Mouse (Mus musculus) heart, embryonic 15.5 days (tissue): ENCODE data around the gene Gm29427. TPM values are rescaled to one million over a fixed set of nuclear protein-coding genes. Genes with fewer than 3 reads are reported as not detected.

Experiments
- ATAC-seq: fragments of 200-750 bp; cut with Nextera tagmentation; replicated peaks from 2 replicates; pipeline ENCODE4 v1.8.0; 2017; ENCODE audit warnings: low read depth, moderate TSS enrichment; ENCODE audit not compliant: insufficient number of reproducible peaks, insufficient read depth, low FRiP score
- H3K27ac ChIP-seq: fragments of 300-500 bp; sonication (generic); 2 replicates; pipeline ENCODE4 v1.5.1; 2015; ENCODE audit warnings: mild to moderate bottlenecking, inconsistent platforms
- H3K27me3 ChIP-seq: fragments of 300-500 bp; sonication (generic); 2 replicates; pipeline ENCODE4 v1.6.1; 2015; ENCODE audit warnings: inconsistent platforms
- H3K36me3 ChIP-seq: fragments of 300-500 bp; sonication (generic); 2 replicates; pipeline ENCODE4 v1.6.1; 2015; ENCODE audit warnings: mild to moderate bottlenecking, inconsistent platforms
- H3K4me1 ChIP-seq: fragments of 300-500 bp; sonication (generic); replicated peaks from 2 replicates; pipeline ENCODE4 v1.6.1; 2015; ENCODE audit warnings: inconsistent platforms
- H3K4me2 ChIP-seq: fragments of 300-500 bp; sonication (generic); 2 replicates; pipeline ENCODE4 v1.6.1; 2015; ENCODE audit warnings: inconsistent platforms, mild to moderate bottlenecking, moderate library complexity
- H3K4me3 ChIP-seq: fragments of 300-500 bp; sonication (generic); 2 replicates; pipeline ENCODE4 v1.5.1; 2015; ENCODE audit warnings: mild to moderate bottlenecking, inconsistent platforms
- H3K9ac ChIP-seq: fragments of 300-500 bp; sonication (generic); 2 replicates; pipeline ENCODE4 v1.6.1; 2015; ENCODE audit warnings: mild to moderate bottlenecking, inconsistent platforms
- H3K9me3 ChIP-seq: fragments of 300-500 bp; sonication (generic); replicated peaks from 2 replicates; pipeline ENCODE4 v1.6.1; 2016; ENCODE audit warnings: inconsistent platforms
- WGBS: fragments of 180-500 bp; shearing (Covaris S2); methylation state at CpG from one replicate; pipeline ENCODE4 v1.1.7; 2015; ENCODE audit warnings: mixed read lengths; 5-methylcytosine and 5-hydroxymethylcytosine counted together
- polyA plus RNA-seq: library from polyadenylated mRNA; unstranded; fragments of >200 nt; fragmentation: Nextera tagmentation; extraction: Ambion mirVana; gene quantifications from 2 replicates; pipeline ENCODE4 v1.2.1, GENCODE M21; 2015

Gm29427 gene
- polyA plus RNA-seq = 0.16 TPM in 1 of 2 replicates, not detected in the other

- H3K4me1 ChIP-seq = peaks cover 20% of the 10 kb centered on the region
- H3K4me2 ChIP-seq = peak within 1 kb of the TSS; percentile 95
- WGBS = under 1% methylated on average over 38 of the region's 38 CpGs
- no peaks in the 10 kb centered on the region for H3K9me3 ChIP-seq
- ATAC-seq = peak; percentile 89
- H3K27me3 ChIP-seq = no peaks in the 10 kb centered on the region
- peak within 1 kb of the TSS; percentile 91 for H3K27ac ChIP-seq
- peak within 1 kb of the TSS; percentile 97 for H3K9ac ChIP-seq
- H3K36me3 ChIP-seq = 0 out of 2 replicates have a peak, but pooled peaks cover 8% of the 10 kb centered on the region
- peak within 1 kb of the TSS; percentile 99 for H3K4me3 ChIP-seq
Observed at GRCm38 (mm10) chr1:130715561-130716217, at the start of gene Gm29427. Gene Gm29427 (minus strand): TSS chr1:130715799.

- no peak overlapping the region for H3K4me2 ChIP-seq
- no peak overlapping the region for H3K4me3 ChIP-seq
- no peaks in the 10 kb centered on the region for H3K9me3 ChIP-seq
- no peak overlapping the region for H3K27ac ChIP-seq
- H3K4me1 ChIP-seq = no peaks in the 10 kb centered on the region
- no peak overlapping the region for H3K9ac ChIP-seq
- ATAC-seq = no peak
- WGBS = 81% methylated on average over 12 of the region's 12 CpGs
- no peaks in the 10 kb centered on the region for H3K27me3 ChIP-seq
- no peaks in the 10 kb centered on the region for H3K36me3 ChIP-seq
Observed at GRCm38 (mm10) chr1:130764027-130764461, 48.4 kb upstream of the Gm29427 start.

GRCm38 (mm10) chr1:130762045-130762760, 46.6 kb upstream of the Gm29427 start:
- H3K27me3 ChIP-seq = no peaks in the 10 kb centered on the region
- WGBS = 62% methylated on average over 3 of the region's 3 CpGs

GRCm38 (mm10) chr1:130761597-130761996, 46.0 kb upstream of the Gm29427 start:
- Histone ChIP-seq H3K9ac (no peak overlapping the region), H3K9me3 (no peaks in the 10 kb centered on the region), H3K27ac (no peak overlapping the region), H3K27me3 (no peaks in the 10 kb centered on the region), H3K4me2 (no peak overlapping the region), H3K4me1 (no peaks in the 10 kb centered on the region), H3K4me3 (no peak overlapping the region), H3K36me3 (no peaks in the 10 kb centered on the region)
- no peak for ATAC-seq
- WGBS = 74% methylated on average over 1 of the region's 1 CpGs

More at GRCm38 (mm10) chr1:130762045-130762760, 46.6 kb upstream of the Gm29427 start:
- Histone ChIP-seq H3K4me1 (no peaks in the 10 kb centered on the region), H3K36me3 (no peaks in the 10 kb centered on the region), H3K9me3 (no peaks in the 10 kb centered on the region), H3K27ac (no peak overlapping the region), H3K4me3 (no peak overlapping the region), H3K9ac (no peak overlapping the region), H3K4me2 (no peak overlapping the region)
- ATAC-seq = no peak

GRCm38 (mm10) chr1:130759689-130760088, 44.1 kb upstream of the Gm29427 start:
- Histone ChIP-seq H3K36me3 (no peaks in the 10 kb centered on the region), H3K4me2 (no peak overlapping the region), H3K4me1 (no peaks in the 10 kb centered on the region), H3K4me3 (no peak overlapping the region), H3K27me3 (no peaks in the 10 kb centered on the region), H3K9ac (no peak overlapping the region), H3K9me3 (no peaks in the 10 kb centered on the region), H3K27ac (no peak overlapping the region)
- no peak for ATAC-seq
- 39% methylated on average over 9 of the region's 9 CpGs for WGBS

- no peak overlapping the region for H3K4me3 ChIP-seq
- no peak overlapping the region for H3K9ac ChIP-seq
- no peaks in the 10 kb centered on the region for H3K27me3 ChIP-seq
- no peak for ATAC-seq
- no peaks in the 10 kb centered on the region for H3K9me3 ChIP-seq
- no peak overlapping the region for H3K27ac ChIP-seq
- H3K36me3 ChIP-seq = no peaks in the 10 kb centered on the region
- no peak overlapping the region for H3K4me2 ChIP-seq
- WGBS = 54% methylated on average over 3 of the region's 3 CpGs
- H3K4me1 ChIP-seq = 0 out of 2 replicates have a peak, but pooled peaks cover 2% of the 10 kb centered on the region
Observed at GRCm38 (mm10) chr1:130746819-130747218, 31.2 kb upstream of the Gm29427 start.

- H3K9me3 ChIP-seq = no peaks in the 10 kb centered on the region
Observed at GRCm38 (mm10) chr1:130745591-130745990, 30.0 kb upstream of the Gm29427 start.

GRCm38 (mm10) chr1:130744961-130745360, 29.4 kb upstream of the Gm29427 start:
- 86% methylated on average over 5 of the region's 5 CpGs for WGBS
- Histone ChIP-seq H3K9me3 (no peaks in the 10 kb centered on the region), H3K4me2 (no peak overlapping the region), H3K27ac (no peak overlapping the region), H3K27me3 (no peaks in the 10 kb centered on the region), H3K4me1 (peaks cover 16% of the 10 kb centered on the region), H3K4me3 (no peak overlapping the region), H3K9ac (no peak overlapping the region), H3K36me3 (no peaks in the 10 kb centered on the region)
- ATAC-seq = no peak

More at GRCm38 (mm10) chr1:130745591-130745990, 30.0 kb upstream of the Gm29427 start:
- H3K27me3 ChIP-seq = no peaks in the 10 kb centered on the region
- no peak overlapping the region for H3K4me2 ChIP-seq
- peaks cover 12% of the 10 kb centered on the region for H3K4me1 ChIP-seq
- WGBS = 94% methylated on average over 3 of the region's 3 CpGs
- H3K36me3 ChIP-seq = no peaks in the 10 kb centered on the region
- H3K4me3 ChIP-seq = no peak overlapping the region
- H3K9ac ChIP-seq = no peak overlapping the region
- H3K27ac ChIP-seq = no peak overlapping the region
- ATAC-seq = no peak

- Histone ChIP-seq H3K4me1 (peaks cover 17% of the 10 kb centered on the region), H3K4me3 (no peak overlapping the region), H3K9me3 (no peaks in the 10 kb centered on the region), H3K27ac (no peak overlapping the region), H3K9ac (no peak overlapping the region), H3K36me3 (no peaks in the 10 kb centered on the region), H3K27me3 (no peaks in the 10 kb centered on the region), H3K4me2 (no peak overlapping the region)
- no peak for ATAC-seq
- 84% methylated on average over 2 of the region's 2 CpGs for WGBS
Observed at GRCm38 (mm10) chr1:130744217-130744616, 28.6 kb upstream of the Gm29427 start.

GRCm38 (mm10) chr1:130743775-130744174, 28.2 kb upstream of the Gm29427 start:
- Histone ChIP-seq H3K27me3 (no peaks in the 10 kb centered on the region), H3K9me3 (no peaks in the 10 kb centered on the region), H3K4me3 (no peak overlapping the region), H3K27ac (no peak overlapping the region), H3K4me1 (peaks cover 17% of the 10 kb centered on the region), H3K9ac (no peak overlapping the region), H3K36me3 (no peaks in the 10 kb centered on the region), H3K4me2 (no peak overlapping the region)
- 65% methylated on average over 1 of the region's 1 CpGs for WGBS
- no peak for ATAC-seq

GRCm38 (mm10) chr1:130742201-130742600, 26.6 kb upstream of the Gm29427 start:
- ATAC-seq = no peak
- Histone ChIP-seq H3K36me3 (no peaks in the 10 kb centered on the region), H3K4me2 (no peak overlapping the region), H3K9me3 (no peaks in the 10 kb centered on the region), H3K4me1 (peaks cover 17% of the 10 kb centered on the region), H3K9ac (no peak overlapping the region), H3K27me3 (0 out of 2 replicates have a peak, but pooled peaks cover 5% of the 10 kb centered on the region), H3K4me3 (no peak overlapping the region), H3K27ac (no peak overlapping the region)
- WGBS = 86% methylated on average over 7 of the region's 7 CpGs
